ENCODE assay signal across 16 mouse cellular contexts in genomic region chr9:95708943-95709342, GRCm38 (mm10). TPM values are rescaled to one million over a fixed set of nuclear protein-coding genes. Genes with fewer than 3 reads are reported as not detected.
DNase-seq lines count a peak whose midpoint lies in the region; ATAC-seq and TF ChIP-seq lines count a peak whose summit lies in the region.
"Had no signal": no experiment of that assay in that cellular context is flagged by ENCODE, and none has a peak within 500 bp of the region (broad histone marks: within the 10 kb centered on the region; RNA-seq: fewer than 3 reads in every experiment).

No protein-coding gene starts in this region.

- no peak for ATAC-seq in Patski
- ATAC-seq in megakaryocyte-erythroid progenitor cell, adult 5-6 weeks (replicated peaks; ENCODE audit: low FRiP score, low TSS enrichment, poor library complexity, severe bottlenecking) = peak; percentile 82
- ATAC-seq: forebrain, embryonic 14.5 days had no signal

- TF ChIP-seq CTCF in left cerebral cortex, adult 2 months (IDR thresholded peaks at IDR 0.05) = peak; percentile 28
- peak; percentile 14 to 68; a peak in 2 of 4 replicates for TF ChIP-seq CTCF in CH12.LX (conservative IDR thresholded peaks at IDR 0.05 in 1 of 2, IDR thresholded peaks at IDR 0.05 in 1 of 2; ENCODE audit: low read depth in 2 of 2, low read length in 2 of 2)
- TF ChIP-seq CTCF in Patski (IDR thresholded peaks at IDR 0.05) = peak; percentile 57

- no peak overlapping the region for H3K4me3 ChIP-seq in left cerebral cortex, adult 2 months
- H3K4me3 ChIP-seq in CH12.LX (replicated peaks in 1 of 3; ENCODE audit: low read depth in 2 of 3, low read length in 2 of 3, poor library complexity in 1 of 3) = no peak overlapping the region
- H3K4me3 ChIP-seq: kidney, embryonic 15.5 days; lung, embryonic 15.5 days; neural tube, embryonic 13.5 days had no signal

- TF ChIP-seq POLR2A in CH12.LX (IDR thresholded peaks at IDR 0.05; ENCODE audit: low read depth, low read length) = no peak

- no peaks in the 10 kb centered on the region for H3K4me1 ChIP-seq in CH12.LX (ENCODE audit: control insufficient read depth in 1 of 2, insufficient read depth in 2 of 2)
- H3K4me1 ChIP-seq: kidney, embryonic 15.5 days; lung, embryonic 15.5 days; neural tube, embryonic 13.5 days had no signal

- dilution Hi-C loops in CH12.LX (cut with MboI; ENCODE audit: extremely low pct_ligation_motif_present, extremely low pct_unique_long_range_greater_than_20kb, low sequenced_read_pairs) = no loop called here

- H3K4me2 ChIP-seq in CH12.LX (ENCODE audit: insufficient read depth, low read depth, poor library complexity, severe bottlenecking) = no peak overlapping the region
- H3K4me2 ChIP-seq: kidney, embryonic 15.5 days; lung, embryonic 15.5 days; neural tube, embryonic 13.5 days had no signal

- CTCF ChIA-PET in Patski (lab: Charles Lee) = interaction anchor here (0.8 to 2.3 kb wide), 3 partner anchors 9 to 182 kb away, joined by 3 to 9 read pairs (median 6); no protein-coding TSS in a partner anchor

- DNase-seq in left cerebral cortex, adult 2 months (ENCODE audit: extremely low spot score in 1 of 2, low spot score in 2 of 2) = no peak
- DNase-seq in left cerebral cortex, postnatal 36 days (ENCODE audit: low spot score in 2 of 2) = no peak
- peak; percentile 12 for DNase-seq in CH12.LX (ENCODE audit: extremely low read depth)
- no peak for DNase-seq in Patski (ENCODE audit: low read depth, low spot score)
- DNase-seq in ovary, postnatal 36 days (ENCODE audit: low spot score) = no peak
- no peak for DNase-seq in urinary bladder, postnatal 25 days (ENCODE audit: low spot score)
- DNase-seq: cerebellum, adult 9-10 months; embryo, embryonic 11 days; right cerebral cortex, postnatal 4 days; thymus, adult 2 months had no signal

- in situ Hi-C loops in CH12.LX (cut with MboI; ENCODE audit: low pct_ligation_motif_present, low pct_unique_long_range_greater_than_20kb, low sequenced_read_pairs) (no loop called here), Patski (cut with MboI; ENCODE audit: low pct_unique_long_range_greater_than_20kb) (no loop called here)

- H3K36me3 ChIP-seq in CH12.LX (replicated peaks in 1 of 2; ENCODE audit: control insufficient read depth in 1 of 2, insufficient read depth in 1 of 2, low read length in 1 of 2) = no peaks in the 10 kb centered on the region
- H3K36me3 ChIP-seq: kidney, embryonic 15.5 days; lung, embryonic 15.5 days had no signal

- no peak for TF ChIP-seq EP300 in CH12.LX (IDR thresholded peaks at IDR 0.05; ENCODE audit: low read length)

- H3K9ac ChIP-seq in CH12.LX (ENCODE audit: insufficient read depth, low read depth) = no peak overlapping the region
- H3K9ac ChIP-seq: kidney, embryonic 15.5 days; lung, embryonic 15.5 days; neural tube, embryonic 13.5 days had no signal

- POLR2A ChIA-PET in Patski (lab: Charles Lee) = no interaction called here

- no peak overlapping the region for H3K27ac ChIP-seq in left cerebral cortex, adult 2 months
- H3K27ac ChIP-seq in CH12.LX (ENCODE audit: insufficient read depth, low read depth) = no peak overlapping the region
- H3K27ac ChIP-seq: kidney, embryonic 15.5 days; lung, embryonic 15.5 days; neural tube, embryonic 13.5 days had no signal

- intact Hi-C loops in left cerebral cortex, adult 2 months (cut with DNase I) = loop anchor here (5.0 kb wide), 1 partner anchor 143 kb away; no protein-coding TSS in a partner anchor
- intact Hi-C loops in left cerebral cortex, postnatal 36 days (cut with DNase I) = no loop called here

- no peaks in the 10 kb centered on the region for H3K9me3 ChIP-seq in CH12.LX (replicated peaks; ENCODE audit: low read length)
- H3K9me3 ChIP-seq: kidney, embryonic 15.5 days; lung, embryonic 15.5 days; neural tube, embryonic 13.5 days had no signal

- H3K27me3 ChIP-seq in CH12.LX (replicated peaks) (no peaks in the 10 kb centered on the region), Patski (no peaks in the 10 kb centered on the region)
- H3K27me3 ChIP-seq: kidney, embryonic 15.5 days; lung, embryonic 15.5 days; neural tube, embryonic 13.5 days had no signal

- peak; percentile 21 for TF ChIP-seq RAD21 in CH12.LX (IDR thresholded peaks at IDR 0.05; ENCODE audit: low read depth, low read length)

- no peaks in the 10 kb centered on the region for H3K79me2 ChIP-seq in CH12.LX (replicated peaks; ENCODE audit: control insufficient read depth, extremely low read depth, insufficient read depth, poor library complexity, severe bottlenecking)

TF ChIP-seq in CH12.LX, 34 proteins besides CTCF, POLR2A, EP300 and RAD21:
- no peak for TF ChIP-seq ELF1 (IDR thresholded peaks at IDR 0.05; ENCODE audit: low read depth, low read length)
- TF ChIP-seq JUND (conservative IDR thresholded peaks at IDR 0.05; ENCODE audit: low read depth, low read length) = no peak
- TF ChIP-seq ETS1 (conservative IDR thresholded peaks at IDR 0.05; ENCODE audit: low read depth, low read length) = no peak
- TF ChIP-seq USF1 (IDR thresholded peaks at IDR 0.05; ENCODE audit: low read depth, low read length) = no peak
- no peak for TF ChIP-seq CHD2 (IDR thresholded peaks at IDR 0.05; ENCODE audit: low read length)
- TF ChIP-seq JUN (IDR thresholded peaks at IDR 0.05; ENCODE audit: insufficient read depth, low read depth, low read length) = no peak
- no peak for TF ChIP-seq SIN3A (IDR thresholded peaks at IDR 0.05; ENCODE audit: low read length)

RNA-seq across cellular contexts. Expression of gene Trpc1, which starts 41.2 kb away (rescaled TPM):
- total RNA-seq in left cerebral cortex, adult 2 months (2021) = 10 to 100 TPM; 44.6 to 50.8 TPM
- 10 to 100 TPM; 45.7 to 46.4 TPM for total RNA-seq in left cerebral cortex, postnatal 36 days (2021)
- total RNA-seq in CH12.LX (2012; rRNA removed) (not detected in 2 replicates), CH12.LX (2014; rRNA removed) (not detected in 2 replicates)
- polyA plus RNA-seq in CH12.LX (2012; ENCODE audit: insufficient read length, low read depth) (not detected in 2 replicates), Patski (2021) (7.0 TPM)
- total RNA-seq in megakaryocyte-erythroid progenitor cell, adult 5-6 weeks (2014; fragmentation: Nextera tagmentation) = 0.20 TPM in 1 of 2 replicates, not detected in the other
- 0.09 TPM in 1 of 2 replicates, not detected in the other for total RNA-seq in megakaryocyte-erythroid progenitor cell, adult 5-6 weeks (2017)
- total RNA-seq: megakaryocyte, adult 5-6 weeks had no signal

Comparison
In these comparisons a context has a peak if more than half of its experiments do, and no peak if none do; other contexts are left out.
1. RNA of gene Trpc1, which starts 41.2 kb away (total RNA-seq): 44.6 to 50.8 TPM in left cerebral cortex, adult 2 months and 45.7 to 46.4 TPM in left cerebral cortex, postnatal 36 days; 0.09 to 0.20 TPM in megakaryocyte-erythroid progenitor cell, adult 5-6 weeks and not detected in CH12.LX; every median in the first group is over 10 times any median in the second.
2. Peak in every context shown above with its lines, with median percentiles within 50 percentile points of each other: CTCF ChIP-seq.